Mouse (Mus musculus) forebrain, embryonic 11.5 days (tissue): ENCODE results near the gene Ubqln1. TPM values are rescaled to one million over a fixed set of nuclear protein-coding genes. Genes with fewer than 3 reads are reported as not detected.

Experiments used
- ATAC-seq: fragments of 200-750 bp; cut with Nextera tagmentation; replicated peaks from 2 replicates; pipeline ENCODE4 v1.8.0; 2017; ENCODE audit warnings: moderate TSS enrichment; ENCODE audit not compliant: low FRiP score
- DNase-seq: peaks from one replicate; pipeline ENCODE4 v3.0.0-alpha.2; 2017; ENCODE audit warnings: low spot score
- H3K27ac ChIP-seq: fragments of 300-500 bp; sonication (generic); 2 replicates; pipeline ENCODE4 v1.5.1; 2014; ENCODE audit warnings: low read depth, low read length
- H3K27me3 ChIP-seq: fragments of 300-500 bp; sonication (generic); 2 replicates; pipeline ENCODE4 v1.6.1; 2014; ENCODE audit warnings: mild to moderate bottlenecking, low read length, mixed read lengths; ENCODE audit not compliant: control insufficient read depth, insufficient read depth
- H3K36me3 ChIP-seq: fragments of 300-500 bp; sonication (generic); 2 replicates; pipeline ENCODE4 v1.6.1; 2014; ENCODE audit warnings: mild to moderate bottlenecking, low read length, moderate library complexity, mixed read lengths; ENCODE audit not compliant: control insufficient read depth, insufficient read depth
- H3K4me1 ChIP-seq: fragments of 300-500 bp; sonication (generic); replicated peaks from 2 replicates; pipeline ENCODE4 v1.6.1; 2014; ENCODE audit warnings: low read length, mixed read lengths; ENCODE audit not compliant: control insufficient read depth, insufficient read depth
- H3K4me2 ChIP-seq: fragments of 300-500 bp; sonication (generic); 2 replicates; pipeline ENCODE4 v1.6.1; 2014; ENCODE audit warnings: low read depth, mild to moderate bottlenecking, low read length, moderate library complexity, mixed read lengths; ENCODE audit not compliant: severe bottlenecking
- H3K4me3 ChIP-seq: fragments of 300-500 bp; sonication (generic); 2 replicates; pipeline ENCODE4 v1.5.1; 2014; ENCODE audit warnings: low read depth, low read length
- H3K9ac ChIP-seq: fragments of 300-500 bp; sonication (generic); 2 replicates; pipeline ENCODE4 v1.6.1; 2014; ENCODE audit warnings: low read length
- H3K9me3 ChIP-seq: fragments of 300-500 bp; sonication (generic); 2 replicates; pipeline ENCODE4 v1.6.1; 2016; ENCODE audit warnings: low read length, mixed read lengths; ENCODE audit not compliant: control insufficient read depth
- WGBS: fragments of 180-500 bp; shearing (Covaris S2); extraction: QIAGEN DNeasy Blood & Tissue Kit; methylation state at CpG from one replicate; pipeline ENCODE4 v1.1.7; 2014; 5-methylcytosine and 5-hydroxymethylcytosine counted together
- polyA plus RNA-seq: library from polyadenylated mRNA; unstranded; fragments of >200 nt; fragmentation: Nextera tagmentation; extraction: Ambion mirVana; gene quantifications from 2 replicates; pipeline ENCODE4 v1.2.1, GENCODE M21; 2014

Gene Ubqln1
- polyA plus RNA-seq, 1 experiment from 2014 or later = 153 TPM

GRCm38 (mm10) chr13:58181607-58182551 lies 33.6 kb downstream of the Ubqln1 start:
- Histone ChIP-seq H3K27me3 (no peaks in the 10 kb centered on the region), H3K9ac (no peak overlapping the region), H3K4me1 (no peaks in the 10 kb centered on the region), H3K36me3 (peaks cover 9% of the 10 kb centered on the region; the same call in 1 of the 2 replicates), H3K9me3 (no peaks in the 10 kb centered on the region), H3K27ac (no peak overlapping the region), H3K4me2 (no peak overlapping the region), H3K4me3 (no peak overlapping the region)
- DNase-seq (no peak), ATAC-seq (no peak)
- 88% methylated on average over 14 of the region's 14 CpGs for WGBS

GRCm38 (mm10) chr13:58177511-58178208 lies 37.8 kb downstream of the Ubqln1 start:
- peaks cover 10% of the 10 kb centered on the region; the same call in 1 of the 2 replicates for H3K36me3 ChIP-seq
- no peak for DNase-seq
- H3K27ac ChIP-seq = no peak overlapping the region
- no peak overlapping the region for H3K9ac ChIP-seq
- H3K4me1 ChIP-seq = no peaks in the 10 kb centered on the region
- ATAC-seq = no peak
- 91% methylated on average over 9 of the region's 9 CpGs for WGBS
- no peak overlapping the region for H3K4me2 ChIP-seq
- H3K27me3 ChIP-seq = no peaks in the 10 kb centered on the region
- no peak overlapping the region for H3K4me3 ChIP-seq
- no peaks in the 10 kb centered on the region for H3K9me3 ChIP-seq

- no peak overlapping the region for H3K9ac ChIP-seq
- no peaks in the 10 kb centered on the region for H3K9me3 ChIP-seq
- 93% methylated on average over 3 of the region's 3 CpGs for WGBS
- no peaks in the 10 kb centered on the region for H3K4me1 ChIP-seq
- no peaks in the 10 kb centered on the region for H3K27me3 ChIP-seq
- ATAC-seq (no peak), DNase-seq (no peak)
- no peak overlapping the region for H3K4me2 ChIP-seq
- no peak overlapping the region for H3K4me3 ChIP-seq
- H3K27ac ChIP-seq = no peak overlapping the region
- H3K36me3 ChIP-seq = peaks cover 10% of the 10 kb centered on the region; the same call in 1 of the 2 replicates
Observed at GRCm38 (mm10) chr13:58176105-58176504, 39.3 kb downstream of the Ubqln1 start.

DNA sequence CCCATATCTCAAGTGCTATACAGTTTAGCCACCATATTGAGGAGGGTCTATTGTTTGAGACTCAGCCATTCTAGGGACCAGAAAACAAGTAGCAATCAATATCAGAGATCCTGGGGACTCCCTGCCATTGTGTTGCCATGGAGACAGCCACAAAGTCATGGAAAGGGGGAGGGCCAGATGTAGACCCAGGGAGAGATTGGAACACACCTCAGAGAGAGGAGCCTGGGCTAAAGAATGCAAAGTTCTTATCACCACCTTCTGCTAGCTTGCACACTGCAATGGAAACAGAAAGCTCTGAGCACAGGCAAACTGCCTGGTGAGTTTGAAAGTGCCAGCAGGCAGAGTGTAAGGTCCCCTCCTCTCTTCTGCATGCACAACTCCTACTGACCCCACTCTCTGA lies 47.3 kb downstream of the Ubqln1 start:
- Histone ChIP-seq H3K9me3 (no peaks in the 10 kb centered on the region), H3K27me3 (no peaks in the 10 kb centered on the region), H3K9ac (no peak overlapping the region), H3K4me3 (no peak overlapping the region), H3K27ac (no peak overlapping the region), H3K4me2 (no peak overlapping the region), H3K36me3 (peaks cover 6% of the 10 kb centered on the region; the same call in 1 of the 2 replicates), H3K4me1 (no peaks in the 10 kb centered on the region)
- ATAC-seq = no peak
- no peak for DNase-seq

GRCm38 (mm10) chr13:58163343-58163742 lies 52.1 kb downstream of the Ubqln1 start:
- Histone ChIP-seq H3K9me3 (no peaks in the 10 kb centered on the region), H3K27me3 (no peaks in the 10 kb centered on the region), H3K4me3 (no peak overlapping the region), H3K4me2 (no peak overlapping the region), H3K27ac (no peak overlapping the region), H3K36me3 (peaks cover 15% of the 10 kb centered on the region), H3K4me1 (no peaks in the 10 kb centered on the region), H3K9ac (no peak overlapping the region)
- DNase-seq = no peak
- no peak for ATAC-seq
- 95% methylated on average over 12 of the region's 12 CpGs for WGBS

- H3K27ac ChIP-seq = no peak overlapping the region
- no peaks in the 10 kb centered on the region for H3K4me1 ChIP-seq
- no peak overlapping the region for H3K9ac ChIP-seq
- ATAC-seq = no peak
- H3K4me2 ChIP-seq = no peak overlapping the region
- no peaks in the 10 kb centered on the region for H3K9me3 ChIP-seq
- no peaks in the 10 kb centered on the region for H3K27me3 ChIP-seq
- 95% methylated on average over 15 of the region's 15 CpGs for WGBS
- no peak for DNase-seq
- peaks cover 15% of the 10 kb centered on the region for H3K36me3 ChIP-seq
- H3K4me3 ChIP-seq = no peak overlapping the region
Observed at GRCm38 (mm10) chr13:58160761-58161160, 54.7 kb downstream of the Ubqln1 start.

- Histone ChIP-seq H3K4me2 (peak overlapping the region; percentile 98), H3K9ac (peak overlapping the region; percentile 76), H3K27ac (0 out of 2 replicates have a peak overlapping the region, but pooled peaks have one; percentile 18), H3K4me3 (peak overlapping the region; percentile 77), H3K27me3 (no peaks in the 10 kb centered on the region), H3K36me3 (peaks cover 10% of the 10 kb centered on the region), H3K4me1 (no peaks in the 10 kb centered on the region), H3K9me3 (no peaks in the 10 kb centered on the region)
- 13% methylated on average over 16 of the region's 16 CpGs for WGBS
- DNase-seq (peak; percentile 94), ATAC-seq (peak; percentile 51)
Observed at GRCm38 (mm10) chr13:58158099-58158912, 57.1 kb downstream of the Ubqln1 start.

DNA sequence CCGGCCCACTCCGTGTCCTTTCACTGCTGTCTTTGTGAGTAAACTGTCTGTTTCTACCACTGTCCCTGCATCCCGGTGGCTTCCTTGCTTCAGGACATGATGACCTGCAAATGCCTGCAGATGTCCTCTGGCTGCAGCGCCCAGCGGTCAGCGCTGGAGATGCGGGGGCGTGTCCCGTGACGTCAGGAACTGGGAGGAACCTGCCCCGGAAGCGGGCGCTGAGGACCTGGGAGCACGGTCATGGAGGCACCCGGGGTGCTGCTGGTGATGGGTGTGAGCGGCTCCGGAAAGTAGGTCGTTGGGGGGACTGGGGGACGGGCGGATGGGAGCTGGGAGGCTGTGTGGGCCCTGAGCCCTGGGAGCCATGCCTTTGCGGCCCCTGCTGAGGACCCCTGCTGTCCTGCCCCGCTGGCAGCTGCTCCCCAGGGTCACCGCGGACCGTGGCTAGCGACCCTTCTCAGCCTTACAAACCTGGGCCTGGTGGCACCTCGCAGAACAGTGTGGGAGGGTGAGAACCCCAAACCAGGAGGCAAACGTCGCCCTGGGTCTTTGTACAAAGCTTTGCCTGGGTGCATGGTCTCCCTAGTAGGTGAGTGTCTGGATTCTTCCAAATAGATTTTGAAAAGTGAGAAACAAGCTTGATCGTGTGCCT lies 57.9 kb downstream of the Ubqln1 start, which contains the start of gene Idnk:
Idnk (plus strand) TSS at position 203 of the 652 bp plus-strand sequence.
- Histone ChIP-seq H3K27me3 (no peaks in the 10 kb centered on the region), H3K27ac (0 out of 2 replicates have a peak within 1 kb of the TSS, but pooled peaks have one; percentile 18), H3K4me1 (no peaks in the 10 kb centered on the region), H3K9ac (peak within 1 kb of the TSS; percentile 76), H3K4me3 (peak within 1 kb of the TSS; percentile 77), H3K4me2 (peak within 1 kb of the TSS; percentile 98), H3K9me3 (no peaks in the 10 kb centered on the region), H3K36me3 (peaks cover 10% of the 10 kb centered on the region)
- ATAC-seq (peak; percentile 89), DNase-seq (peak; percentile 93)
- 2% methylated on average over 30 of the region's 30 CpGs for WGBS
